Mouse (Mus musculus) E14TG2a.4 (cell line): ENCODE results near the gene Vmn1r86.
"Not testable (repeated sequence)": the region's sequence is repeated elsewhere in the genome, so short reads cannot be mapped to it uniquely, and the experiment has no call there.

Experiments
- H3K27me3 ChIP-seq: 2 replicates; pipeline ENCODE4 v1.6.1; 2014; ENCODE audit warnings: low read length, control low read depth; ENCODE audit not compliant: insufficient read depth
- H3K36me3 ChIP-seq: 2 replicates; pipeline ENCODE4 v1.6.1; 2014; ENCODE audit warnings: low read length, control low read depth; ENCODE audit not compliant: insufficient read depth
- H3K4me1 ChIP-seq: replicated peaks from 2 replicates; pipeline ENCODE4 v1.6.1; 2014; ENCODE audit warnings: low read depth, low read length, control low read depth
- H3K4me3 ChIP-seq: replicated peaks from 2 replicates; pipeline ENCODE4 v1.5.1; 2014; ENCODE audit warnings: mild to moderate bottlenecking, low read length
- H3K9me3 ChIP-seq: 2 replicates; pipeline ENCODE4 v1.6.1; 2014; ENCODE audit warnings: low read length, control low read depth
- CTCF ChIP-seq: conservative IDR thresholded peaks from 2 replicates; pipeline ENCODE4 v1.5.1; 2014; ENCODE audit warnings: low read length
- NANOG ChIP-seq: IDR thresholded peaks from 2 replicates; pipeline ENCODE4 v1.6.1; 2014; ENCODE audit warnings: borderline replicate concordance, low read length, mixed read lengths
- POU5F1 ChIP-seq: IDR thresholded peaks from 2 replicates; pipeline ENCODE4 v1.6.1; 2014; ENCODE audit warnings: low read length, borderline replicate concordance

Vmn1r86 gene

DNA sequence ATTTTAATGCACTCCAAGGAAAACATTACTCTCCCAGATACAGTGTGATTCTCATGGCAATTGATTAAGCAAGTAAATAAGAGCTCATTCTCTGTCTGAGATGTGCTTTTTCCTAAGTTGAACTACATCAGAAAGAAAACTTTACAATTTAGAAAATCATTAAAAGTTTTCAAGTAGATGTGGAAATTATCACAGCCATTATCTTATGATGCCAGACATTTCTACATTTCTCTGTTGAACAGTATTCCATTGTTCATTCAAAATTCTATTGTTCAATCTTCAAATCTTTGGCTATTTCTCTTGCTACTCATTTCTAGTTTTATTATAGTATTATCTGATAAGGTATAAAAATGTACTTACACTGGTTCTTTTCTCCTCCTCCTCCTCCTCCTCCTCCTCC, at the start of gene Vmn1r86:
Gene Vmn1r86, minus strand, starts transcription at position 101 of the 400 bp plus-strand sequence.
- H3K9me3 ChIP-seq: peaks cover under 1% of the 10 kb centered on the region; the same call in 1 of the 2 replicates
- no peaks in the 10 kb centered on the region for H3K36me3 ChIP-seq
- no peaks in the 10 kb centered on the region for H3K4me1 ChIP-seq
- peaks cover 3% of the 10 kb centered on the region; the same call in 1 of the 2 replicates for H3K27me3 ChIP-seq
- no peak for TF ChIP-seq CTCF
- no peak for TF ChIP-seq POU5F1
- TF ChIP-seq NANOG: no peak
- H3K4me3 ChIP-seq: no peak within 1 kb of the TSS

GRCm38 (mm10) chr7:13159268-13159667, 39.6 kb upstream of the Vmn1r86 start, which contains the start of gene Vmn1r88:
TSS of gene Vmn1r88 (plus strand) at chr7:13159568.
- H3K4me3 ChIP-seq: no peak within 1 kb of the TSS
- TF ChIP-seq POU5F1 (no peak), NANOG (no peak), CTCF (no peak)
- H3K9me3 ChIP-seq: peaks cover 25% of the 10 kb centered on the region
- no peaks in the 10 kb centered on the region for H3K27me3 ChIP-seq
- no peaks in the 10 kb centered on the region for H3K4me1 ChIP-seq
- no peaks in the 10 kb centered on the region for H3K36me3 ChIP-seq

GRCm38 (mm10) chr7:13140057-13140456, 20.3 kb upstream of the Vmn1r86 start, which contains the start of gene Vmn1r87:
TSS of gene Vmn1r87 (minus strand) at chr7:13140157.
- H3K36me3 ChIP-seq: no peaks in the 10 kb centered on the region
- no peak for TF ChIP-seq CTCF
- no peak for TF ChIP-seq NANOG
- no peak for TF ChIP-seq POU5F1
- no peak within 1 kb of the TSS for H3K4me3 ChIP-seq
- no peaks in the 10 kb centered on the region for H3K27me3 ChIP-seq
- no peaks in the 10 kb centered on the region; the same call in 1 of the 2 replicates for H3K9me3 ChIP-seq
- H3K4me1 ChIP-seq: no peaks in the 10 kb centered on the region

GRCm38 (mm10) chr7:13137340-13137739, 17.6 kb upstream of the Vmn1r86 start:
- Histone ChIP-seq H3K4me3 (no peak overlapping the region), H3K36me3 (no peaks in the 10 kb centered on the region), H3K27me3 (no peaks in the 10 kb centered on the region), H3K9me3 (peaks cover 5% of the 10 kb centered on the region; the same call in 1 of the 2 replicates), H3K4me1 (no peaks in the 10 kb centered on the region)
- TF ChIP-seq POU5F1 (no peak), CTCF (no peak), NANOG (no peak)

DNA sequence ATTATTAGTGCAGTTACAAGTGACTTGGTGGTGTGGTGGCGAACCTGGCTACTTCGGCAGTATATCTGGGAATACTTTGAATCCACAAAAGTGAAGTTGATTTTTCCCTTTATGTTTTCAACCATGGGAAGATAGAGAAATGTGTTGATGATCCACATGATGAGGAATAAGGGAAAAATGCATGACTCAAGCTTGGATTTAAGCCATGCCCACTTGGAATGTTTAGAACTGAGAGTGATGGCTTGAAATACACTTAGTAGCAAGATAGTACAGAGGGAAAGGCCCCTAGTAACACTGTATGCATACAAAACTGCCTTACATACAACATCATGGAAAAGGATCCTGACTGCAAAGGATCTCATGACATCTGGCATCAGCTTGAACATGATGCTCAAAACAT, 12.1 kb upstream of the Vmn1r86 start:
- TF ChIP-seq POU5F1 (no peak), CTCF (no peak), NANOG (no peak)
- Histone ChIP-seq H3K27me3 (no peaks in the 10 kb centered on the region), H3K4me3 (no peak overlapping the region), H3K36me3 (no peaks in the 10 kb centered on the region), H3K9me3 (peaks cover 15% of the 10 kb centered on the region), H3K4me1 (no peaks in the 10 kb centered on the region)

DNA sequence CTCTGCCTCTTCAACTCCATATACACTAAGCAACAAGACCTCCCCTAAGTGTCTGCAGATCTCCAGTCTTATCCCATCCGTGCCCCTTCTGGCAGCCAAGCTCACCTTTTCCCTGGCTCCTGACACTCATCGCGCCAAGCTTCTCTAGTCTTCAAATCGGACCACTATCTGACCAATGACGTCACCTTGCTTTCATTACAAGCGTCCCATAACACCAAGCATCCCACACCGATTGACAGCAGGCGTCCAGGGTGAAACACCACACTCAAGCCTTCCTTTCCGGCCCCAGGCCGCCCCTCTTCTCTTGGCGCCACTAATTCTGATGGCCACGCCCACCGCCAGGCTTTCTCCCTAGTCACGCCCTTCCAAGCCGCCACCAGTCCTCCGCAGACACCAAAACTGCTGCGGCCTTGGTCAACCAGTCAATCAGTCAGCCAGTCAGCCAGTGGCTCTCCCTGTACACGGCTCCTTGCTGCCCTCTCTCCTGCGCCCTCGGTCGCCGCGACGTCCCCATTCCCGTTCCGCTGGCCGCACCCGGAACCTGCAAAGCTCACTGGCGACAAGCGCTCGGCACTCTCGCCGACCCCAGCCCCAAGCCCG, 3.9 kb upstream of the Vmn1r86 start:
- not testable (repeated sequence) for H3K36me3 ChIP-seq, H3K4me1 ChIP-seq, H3K27me3 ChIP-seq
- Histone ChIP-seq H3K4me3 (peak overlapping the region; percentile 75), H3K9me3 (peaks cover 12% of the 10 kb centered on the region; the same call in 1 of the 2 replicates)

GRCm38 (mm10) chr7:13095073-13095472, 24.6 kb downstream of the Vmn1r86 start, which contains the start of gene Vmn1r85:
TSS of gene Vmn1r85 (minus strand) at chr7:13095173.
- Histone ChIP-seq H3K27me3 (no peaks in the 10 kb centered on the region), H3K4me3 (no peak within 1 kb of the TSS), H3K4me1 (no peaks in the 10 kb centered on the region), H3K36me3 (no peaks in the 10 kb centered on the region), H3K9me3 (no peaks in the 10 kb centered on the region)
- no peak for TF ChIP-seq NANOG
- TF ChIP-seq POU5F1: no peak
- TF ChIP-seq CTCF: no peak

- 0 out of 2 replicates have a peak, but pooled peaks cover 3% of the 10 kb centered on the region for H3K4me1 ChIP-seq
- H3K27me3 ChIP-seq: no peaks in the 10 kb centered on the region
- no peaks in the 10 kb centered on the region for H3K36me3 ChIP-seq
- H3K4me3 ChIP-seq: no peak overlapping the region
- H3K9me3 ChIP-seq: no peaks in the 10 kb centered on the region
- TF ChIP-seq NANOG: no peak
- peak; percentile 28 for TF ChIP-seq CTCF
- no peak for TF ChIP-seq POU5F1
These were observed 47.4 kb downstream of the Vmn1r86 start for GRCm38 (mm10) chr7:13072293-13072692.

GRCm38 (mm10) chr7:13063399-13063798, 56.3 kb downstream of the Vmn1r86 start:
- H3K27me3 ChIP-seq, H3K4me3 ChIP-seq, H3K36me3 ChIP-seq: not testable (repeated sequence)
- Histone ChIP-seq H3K9me3 (peaks cover 13% of the 10 kb centered on the region), H3K4me1 (peaks cover 23% of the 10 kb centered on the region)
- peak; percentile 81 for TF ChIP-seq CTCF
